Mouse (Mus musculus) kidney, embryonic 16.5 days (tissue): Measurements from ENCODE around the gene Hcar1. TPM values are rescaled to one million over a fixed set of nuclear protein-coding genes. Genes with fewer than 3 reads are reported as not detected.

Experiments used
- ATAC-seq: fragments of 200-750 bp; cut with Nextera tagmentation; 2 replicates; pipeline ENCODE4 v1.8.0; 2017; ENCODE audit warnings: moderate TSS enrichment; ENCODE audit not compliant: low FRiP score, low TSS enrichment
- H3K27ac ChIP-seq: fragments of 300-500 bp; sonication (generic); 2 replicates; pipeline ENCODE4 v1.5.1; 2014; ENCODE audit warnings: low read length
- H3K27me3 ChIP-seq: fragments of 300-500 bp; sonication (generic); 2 replicates; pipeline ENCODE4 v1.6.1; 2014; ENCODE audit warnings: low read length, control low read depth, mixed read lengths; ENCODE audit not compliant: insufficient read depth
- H3K36me3 ChIP-seq: fragments of 300-500 bp; sonication (generic); 2 replicates; pipeline ENCODE4 v1.6.1; 2014; ENCODE audit warnings: low read length, control low read depth, mixed read lengths; ENCODE audit not compliant: insufficient read depth
- H3K4me1 ChIP-seq: fragments of 300-500 bp; sonication (generic); 2 replicates; pipeline ENCODE4 v1.6.1; 2014; ENCODE audit warnings: low read length, control low read depth, mixed read lengths; ENCODE audit not compliant: insufficient read depth
- H3K4me2 ChIP-seq: fragments of 300-500 bp; sonication (generic); replicated peaks from 2 replicates; pipeline ENCODE4 v1.6.1; 2014; ENCODE audit warnings: low read depth, low read length
- H3K4me3 ChIP-seq: fragments of 300-500 bp; sonication (generic); 2 replicates; pipeline ENCODE4 v1.5.1; 2014; ENCODE audit warnings: mild to moderate bottlenecking, low read length
- H3K9ac ChIP-seq: fragments of 300-500 bp; sonication (generic); replicated peaks from 2 replicates; pipeline ENCODE4 v1.6.1; 2014; ENCODE audit warnings: low read length
- H3K9me3 ChIP-seq: fragments of 300-500 bp; sonication (generic); 2 replicates; pipeline ENCODE4 v1.6.1; 2016; ENCODE audit warnings: low read length, control low read depth
- WGBS: fragments of 180-500 bp; shearing (Covaris S2); extraction: QIAGEN DNeasy Blood & Tissue Kit; methylation state at CpG from one replicate; pipeline ENCODE4 v1.1.7; 2014; 5-methylcytosine and 5-hydroxymethylcytosine counted together
- polyA plus RNA-seq: library from polyadenylated mRNA; unstranded; fragments of >200 nt; fragmentation: Nextera tagmentation; extraction: Ambion mirVana; gene quantifications from 2 replicates; pipeline ENCODE4 v1.2.1, GENCODE M21; 2015

Hcar1 gene
- polyA plus RNA-seq, 1 experiment from 2014 or later: 3.0 TPM

DNA sequence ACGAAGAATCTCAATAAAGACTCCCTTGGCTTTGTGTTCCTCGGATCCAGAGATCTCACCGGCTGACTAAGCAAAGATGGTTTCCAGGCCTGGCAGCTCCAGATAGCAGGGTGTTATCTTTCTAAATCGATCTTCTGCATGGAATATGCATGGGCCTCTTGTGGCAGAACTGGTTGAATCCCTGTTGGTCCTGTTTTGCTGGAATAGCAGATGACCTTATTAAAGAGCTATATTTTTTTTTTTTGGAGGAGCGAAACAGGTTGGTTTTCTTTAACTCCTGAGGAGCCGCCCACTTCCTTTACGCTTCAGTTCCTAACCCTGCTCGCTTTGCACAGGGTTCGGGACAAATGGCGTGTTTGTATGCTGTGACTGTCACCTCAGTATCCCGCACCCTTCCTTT is 16.6 kb upstream of the Hcar1 start:
- no peaks in the 10 kb centered on the region for H3K27me3 ChIP-seq
- 55% methylated on average over 11 of the region's 11 CpGs for WGBS
- H3K27ac ChIP-seq: peak overlapping the region; percentile 32; the same call in 1 of the 2 replicates
- no peaks in the 10 kb centered on the region for H3K36me3 ChIP-seq
- 0 out of 2 replicates have a peak, but pooled peaks cover 4% of the 10 kb centered on the region for H3K4me1 ChIP-seq
- ATAC-seq: no peak
- H3K4me3 ChIP-seq: no peak overlapping the region
- no peak overlapping the region for H3K4me2 ChIP-seq
- no peak overlapping the region for H3K9ac ChIP-seq
- no peaks in the 10 kb centered on the region for H3K9me3 ChIP-seq

DNA sequence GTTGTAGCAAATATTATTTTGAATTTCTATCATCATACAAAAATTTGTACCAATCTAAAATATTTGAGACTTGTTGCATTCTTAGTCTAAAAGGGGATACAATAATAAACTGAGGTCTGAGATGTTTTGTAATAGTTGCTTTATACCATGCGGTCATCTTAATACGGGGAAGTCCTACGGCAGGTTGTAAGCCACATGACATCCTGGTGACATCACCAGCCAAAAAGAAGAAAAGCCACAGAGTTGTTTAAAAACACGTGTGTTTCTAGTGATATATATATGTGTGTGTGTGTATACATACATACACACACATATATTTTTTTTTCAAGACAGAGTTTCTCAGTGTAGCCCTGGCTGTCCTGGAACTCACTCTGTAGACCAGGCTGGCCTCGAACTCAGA is 13.7 kb upstream of the Hcar1 start:
- H3K4me2 ChIP-seq: no peak overlapping the region
- H3K27ac ChIP-seq: no peak overlapping the region
- no peak overlapping the region for H3K4me3 ChIP-seq
- 0 out of 2 replicates have a peak, but pooled peaks cover 4% of the 10 kb centered on the region for H3K4me1 ChIP-seq
- H3K27me3 ChIP-seq: no peaks in the 10 kb centered on the region
- H3K9me3 ChIP-seq: no peaks in the 10 kb centered on the region
- H3K36me3 ChIP-seq: no peaks in the 10 kb centered on the region
- ATAC-seq: no peak
- 89% methylated on average over 5 of the region's 5 CpGs for whole genome bisulfite sequencing
- no peak overlapping the region for H3K9ac ChIP-seq

DNA sequence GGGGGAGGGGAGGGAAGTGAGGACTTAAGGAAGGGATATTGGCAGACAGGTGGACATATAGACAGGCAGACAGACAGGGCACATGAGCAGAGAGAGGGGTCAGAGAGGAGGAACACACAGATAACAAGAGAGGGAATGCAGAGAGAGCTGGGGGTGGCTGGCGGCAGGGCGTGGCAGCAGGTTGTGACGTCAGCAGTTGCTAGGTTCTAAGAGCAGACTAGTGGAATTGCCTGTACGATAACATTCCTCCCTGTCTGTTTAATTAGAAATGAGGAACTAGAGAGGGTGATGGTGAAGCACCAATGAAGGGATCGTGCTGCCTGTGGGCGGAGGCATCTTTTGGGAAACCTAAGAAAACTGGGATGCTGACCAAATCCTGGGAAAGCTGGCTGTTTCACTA is 11.8 kb upstream of the Hcar1 start:
- 0 out of 2 replicates have a peak, but pooled peaks cover 4% of the 10 kb centered on the region for H3K4me1 ChIP-seq
- H3K9me3 ChIP-seq: no peaks in the 10 kb centered on the region
- WGBS: 45% methylated on average over 6 of the region's 6 CpGs
- H3K4me3 ChIP-seq: no peak overlapping the region
- H3K27me3 ChIP-seq: no peaks in the 10 kb centered on the region
- ATAC-seq: no peak
- H3K27ac ChIP-seq: no peak overlapping the region
- H3K36me3 ChIP-seq: no peaks in the 10 kb centered on the region
- H3K9ac ChIP-seq: no peak overlapping the region
- no peak overlapping the region for H3K4me2 ChIP-seq

DNA sequence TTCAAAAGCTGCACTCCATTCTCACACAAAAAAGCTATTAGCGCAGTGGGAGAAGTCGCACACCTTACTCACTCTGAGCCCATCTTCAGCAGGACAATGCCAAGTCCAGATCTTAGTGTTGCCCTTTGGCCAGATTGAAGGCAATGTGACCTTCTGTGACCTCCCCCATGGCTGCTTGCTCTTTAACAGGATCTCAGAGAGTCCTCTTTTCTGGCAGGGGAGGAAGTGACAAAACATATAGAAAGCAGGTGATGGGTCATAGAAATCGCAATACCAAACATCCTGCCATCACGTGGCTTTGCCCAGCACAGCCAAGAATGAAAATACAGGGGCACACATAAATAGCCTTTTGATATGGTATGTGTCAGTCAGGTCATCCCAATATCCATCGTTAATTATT is 11.2 kb upstream of the Hcar1 start:
- H3K4me3 ChIP-seq: no peak overlapping the region
- no peak overlapping the region for H3K4me2 ChIP-seq
- H3K4me1 ChIP-seq: no peaks in the 10 kb centered on the region
- H3K9ac ChIP-seq: no peak overlapping the region
- H3K9me3 ChIP-seq: no peaks in the 10 kb centered on the region
- ATAC-seq: no peak
- WGBS: 78% methylated on average over 5 of the region's 5 CpGs
- H3K27ac ChIP-seq: no peak overlapping the region
- H3K27me3 ChIP-seq: no peaks in the 10 kb centered on the region
- no peaks in the 10 kb centered on the region for H3K36me3 ChIP-seq

DNA sequence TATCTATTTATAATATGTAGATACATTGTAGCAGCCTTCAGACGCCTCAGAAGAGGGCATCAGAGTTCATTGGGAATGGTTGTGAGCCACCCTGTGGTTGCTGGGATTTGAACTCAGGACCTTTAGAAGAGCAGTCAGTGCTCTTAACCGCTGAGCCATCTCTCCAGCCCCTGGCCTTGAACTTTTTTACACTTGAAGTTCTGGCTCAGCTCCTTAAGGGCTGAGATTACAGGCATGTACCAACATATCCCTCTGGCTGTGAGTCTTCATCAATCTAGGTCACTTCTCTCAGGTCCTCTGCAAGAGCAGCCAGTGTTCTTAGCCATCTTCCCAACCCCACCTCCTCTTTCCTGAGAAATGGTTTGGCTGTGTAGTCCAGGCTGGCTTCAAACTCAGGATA is 10.5 kb upstream of the Hcar1 start:
- WGBS: 65% methylated on average over 2 of the region's 2 CpGs
- no peaks in the 10 kb centered on the region for H3K4me1 ChIP-seq
- no peak for ATAC-seq

DNA sequence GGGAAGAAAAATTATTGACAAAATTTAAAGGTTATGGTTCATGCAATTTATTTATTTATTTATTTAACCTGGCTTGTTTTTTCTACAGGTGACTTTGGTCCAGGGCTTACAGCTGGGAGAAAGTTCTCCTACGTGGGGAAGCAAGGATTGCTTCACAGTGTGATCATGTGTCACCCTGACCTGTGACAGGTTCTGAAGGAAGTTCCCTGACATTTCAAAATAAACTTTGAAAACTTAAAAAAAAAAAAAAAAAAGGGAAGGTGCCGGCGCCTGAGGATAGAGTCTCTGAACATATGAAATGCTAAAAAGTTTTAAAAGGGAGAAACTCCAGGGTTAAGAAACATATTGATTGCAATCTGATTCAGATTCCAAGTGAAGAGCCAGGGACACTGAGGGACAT is 6.5 kb upstream of the Hcar1 start:
- H3K9ac ChIP-seq: no peak overlapping the region
- WGBS: 68% methylated on average over 3 of the region's 3 CpGs

More for the DNA sequence above, 10.5 kb upstream of the Hcar1 start:
- H3K4me3 ChIP-seq: no peak overlapping the region
- no peaks in the 10 kb centered on the region for H3K36me3 ChIP-seq
- no peaks in the 10 kb centered on the region for H3K27me3 ChIP-seq
- H3K4me2 ChIP-seq: no peak overlapping the region
- H3K27ac ChIP-seq: no peak overlapping the region
- H3K9ac ChIP-seq: no peak overlapping the region
- H3K9me3 ChIP-seq: no peaks in the 10 kb centered on the region

DNA sequence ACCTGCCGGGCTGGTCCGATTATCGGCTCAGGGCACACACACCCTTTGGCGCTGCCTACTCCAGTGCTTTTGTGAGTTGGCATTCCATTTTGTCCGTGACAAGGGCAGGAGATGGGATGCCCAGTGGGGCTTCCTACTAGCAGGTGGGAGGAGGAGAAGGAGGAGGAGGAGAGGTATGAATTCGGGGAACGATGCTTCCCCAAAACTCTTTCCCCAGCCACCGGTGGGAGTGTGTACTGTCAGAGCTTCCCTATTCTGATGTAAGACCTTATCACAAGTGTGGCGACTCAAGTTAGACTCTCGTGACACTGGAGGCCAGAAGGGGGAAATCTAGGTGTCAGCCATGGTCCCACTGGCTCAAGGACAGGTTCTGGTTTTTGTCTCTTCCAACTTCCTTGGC is 4.5 kb upstream of the Hcar1 start:
- no peak for ATAC-seq
- no peak overlapping the region for H3K4me2 ChIP-seq
- WGBS: 80% methylated on average over 10 of the region's 10 CpGs
- H3K9ac ChIP-seq: no peak overlapping the region
- H3K4me1 ChIP-seq: peaks cover 12% of the 10 kb centered on the region
- no peaks in the 10 kb centered on the region for H3K9me3 ChIP-seq
- H3K27ac ChIP-seq: no peak overlapping the region
- H3K4me3 ChIP-seq: no peak overlapping the region
- H3K27me3 ChIP-seq: no peaks in the 10 kb centered on the region
- no peaks in the 10 kb centered on the region for H3K36me3 ChIP-seq

More for the DNA sequence above, 6.5 kb upstream of the Hcar1 start:
- no peak overlapping the region for H3K4me2 ChIP-seq
- no peaks in the 10 kb centered on the region for H3K4me1 ChIP-seq
- no peak overlapping the region for H3K27ac ChIP-seq
- no peak overlapping the region for H3K4me3 ChIP-seq
- H3K36me3 ChIP-seq: no peaks in the 10 kb centered on the region
- no peaks in the 10 kb centered on the region for H3K9me3 ChIP-seq
- no peaks in the 10 kb centered on the region for H3K27me3 ChIP-seq
- ATAC-seq: no peak

DNA sequence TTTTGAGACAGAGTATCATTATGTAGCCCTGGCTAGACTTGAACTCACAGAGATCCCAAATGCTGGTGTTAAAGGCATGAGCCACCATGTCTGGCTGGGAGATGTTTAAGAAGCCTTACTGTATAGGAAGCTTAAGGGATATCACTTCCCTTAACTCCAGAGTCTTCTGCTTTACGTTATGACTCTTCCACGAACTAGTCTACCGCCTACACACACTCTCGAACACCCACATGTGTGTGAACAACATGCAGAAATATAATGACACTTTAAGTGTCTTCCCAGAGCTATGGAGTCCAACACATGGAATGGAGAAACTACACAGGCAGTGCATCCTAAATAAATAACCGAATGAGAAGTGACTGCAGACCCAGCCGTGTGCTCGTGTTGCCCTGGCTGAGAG is 4.1 kb upstream of the Hcar1 start:
- no peak for ATAC-seq
- Histone ChIP-seq H3K27me3 (no peaks in the 10 kb centered on the region), H3K27ac (no peak overlapping the region), H3K4me1 (peaks cover 16% of the 10 kb centered on the region), H3K9ac (no peak overlapping the region), H3K9me3 (no peaks in the 10 kb centered on the region), H3K36me3 (no peaks in the 10 kb centered on the region), H3K4me3 (no peak overlapping the region), H3K4me2 (no peak overlapping the region)
- 57% methylated on average over 7 of the region's 7 CpGs for WGBS

DNA sequence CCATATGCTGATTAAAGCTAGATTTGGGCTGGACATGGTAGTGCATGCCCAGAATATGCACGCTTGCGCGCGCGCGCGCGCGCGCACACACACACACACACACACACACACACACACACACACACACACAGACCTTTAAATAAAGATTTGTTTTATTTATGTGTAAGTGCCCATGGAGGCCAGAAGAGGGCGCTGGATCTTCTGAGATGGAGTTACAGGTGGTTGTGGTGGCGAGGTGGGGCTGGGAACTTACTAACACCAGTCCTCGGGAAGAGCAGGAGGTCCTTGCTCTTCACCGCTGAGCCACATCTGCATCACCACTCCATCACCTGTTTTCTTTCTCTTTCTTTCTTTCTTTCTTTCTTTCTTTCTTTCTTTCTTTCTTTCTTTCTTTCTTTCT is 958 bp upstream of the Hcar1 start:
- no peaks in the 10 kb centered on the region for H3K9me3 ChIP-seq
- peaks cover 30% of the 10 kb centered on the region for H3K4me1 ChIP-seq
- no peak for ATAC-seq
- no peaks in the 10 kb centered on the region for H3K27me3 ChIP-seq
- WGBS: 79% methylated on average over 14 of the region's 14 CpGs
- no peak overlapping the region for H3K27ac ChIP-seq
- H3K36me3 ChIP-seq: no peaks in the 10 kb centered on the region
- H3K4me3 ChIP-seq: no peak overlapping the region
- no peak overlapping the region for H3K4me2 ChIP-seq
- H3K9ac ChIP-seq: no peak overlapping the region

DNA sequence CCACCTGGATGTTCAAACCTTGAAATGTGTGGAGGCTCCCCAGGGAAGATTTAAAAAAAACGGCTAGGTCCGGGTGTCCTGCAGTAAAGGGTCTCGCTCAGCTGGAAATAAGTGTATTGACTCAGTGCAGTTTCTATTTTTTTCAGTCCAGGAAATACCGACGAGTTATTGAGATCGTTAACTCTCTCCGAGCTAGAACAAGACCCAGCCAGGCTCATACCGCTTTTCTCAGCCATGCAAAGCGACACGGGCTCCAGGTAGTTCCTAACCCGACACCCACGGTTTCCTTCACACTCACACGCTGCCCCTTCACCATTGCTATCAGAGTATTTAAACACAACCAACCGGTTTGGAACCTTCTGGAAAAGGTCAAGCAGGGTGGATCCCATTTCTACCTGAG is 1.8 kb downstream of the Hcar1 start:
- ATAC-seq: 0 out of 2 replicates have a peak, but pooled peaks have one; percentile 43
- WGBS: 15% methylated on average over 14 of the region's 14 CpGs
- Histone ChIP-seq H3K4me3 (peak overlapping the region; percentile 14), H3K4me2 (peak overlapping the region; percentile 42), H3K4me1 (peaks cover 30% of the 10 kb centered on the region), H3K27ac (peak overlapping the region; percentile 65; the same call in 1 of the 2 replicates), H3K9me3 (no peaks in the 10 kb centered on the region), H3K36me3 (no peaks in the 10 kb centered on the region), H3K9ac (peak overlapping the region; percentile 43; the same call in 1 of the 2 replicates), H3K27me3 (no peaks in the 10 kb centered on the region)
